Mouse (Mus musculus) effector memory CD4-positive, alpha-beta T cell, adult 5 months (primary cell): ENCODE data around the gene Klhdc4. TPM values are rescaled to one million over a fixed set of nuclear protein-coding genes. Genes with fewer than 3 reads are reported as not detected.

Experiments
- polyA plus RNA-seq: library from polyadenylated mRNA; unstranded; fragments of 100-300 nt; shearing (Covaris generic); gene quantifications from one replicate; pipeline ENCODE4 v1.2.1, GENCODE M21; 2017

The Klhdc4 gene
- polyA plus RNA-seq = 39.7 TPM

GRCm38 (mm10) chr8:121829048-121829776 lies at the start of gene Klhdc4:
TSS of gene Klhdc4 (minus strand) at chr8:121829569.

Other genes starting within 250 kb of the Klhdc4 start
- 378 TPM for gene Map1lc3b, start 239.2 kb downstream of the Klhdc4 start, polyA plus RNA-seq
- 0.76 TPM for gene Zcchc14, start 176.7 kb downstream of the Klhdc4 start, polyA plus RNA-seq
- gene Jph3, start 99.9 kb downstream of the Klhdc4 start, polyA plus RNA-seq = 0.12 TPM
- 38.7 TPM for gene Slc7a5, start 78.1 kb upstream of the Klhdc4 start, polyA plus RNA-seq
- not detected for gene Car5a, start 115.3 kb upstream of the Klhdc4 start, polyA plus RNA-seq
- gene Banp, start 120.2 kb upstream of the Klhdc4 start, polyA plus RNA-seq = 26.5 TPM